Mouse (Mus musculus) testis, postnatal 14 days (tissue): Measurements from ENCODE around the gene Slitrk4.

Experiments used
- DNase-seq: peaks from one replicate; pipeline ENCODE4 v3.0.0; 2021; ENCODE audit warnings: low spot score

The Slitrk4 gene

DNA sequence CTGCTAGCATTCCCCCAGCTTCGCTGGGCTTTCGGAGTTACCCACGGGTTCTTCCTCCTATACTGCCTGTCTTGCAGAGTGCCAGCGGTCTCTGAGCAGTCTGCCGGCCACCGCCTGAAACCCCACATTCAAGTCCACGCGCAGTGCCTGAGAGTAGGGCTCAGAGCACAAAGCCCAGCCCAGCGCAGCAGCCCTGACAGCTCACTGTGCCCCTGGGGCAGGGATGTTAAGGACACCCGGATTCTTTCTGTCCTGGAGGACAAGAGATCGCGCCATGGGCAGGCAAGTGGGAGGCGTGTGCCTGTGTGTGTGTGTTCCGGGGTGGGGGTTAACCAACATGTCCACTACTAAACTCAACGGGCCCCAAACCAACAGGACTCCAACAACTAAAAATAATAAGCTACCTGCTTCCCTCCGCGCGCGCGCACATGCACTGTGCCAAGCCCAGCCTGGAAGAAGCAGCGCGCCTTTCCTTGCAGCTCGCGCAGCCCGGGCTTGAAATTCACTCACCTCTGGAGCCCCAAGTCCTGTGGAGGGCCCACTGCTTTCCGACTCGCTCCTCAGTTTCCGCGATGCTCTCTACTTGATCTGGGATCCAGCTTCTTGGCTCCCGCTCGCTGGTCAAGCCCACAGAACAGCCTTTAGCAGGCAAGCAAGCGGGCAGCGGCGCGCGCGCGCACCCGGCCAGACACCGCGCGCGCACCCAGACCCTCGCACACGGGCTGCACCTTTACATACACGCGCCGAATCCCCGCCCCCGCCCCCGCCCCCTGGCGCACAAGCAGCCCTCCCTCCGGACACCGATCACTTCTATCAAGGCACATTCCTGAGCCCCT, at the start of gene Slitrk4:
TSS of gene Slitrk4 (minus strand) at position 707 of the 836 bp plus-strand sequence.
- DNase-seq, result no peak

- DNase-seq, result no peak
Observed at GRCm38 (mm10) chrX:64319501-64319900, 42.7 kb upstream of the Slitrk4 start.

GRCm38 (mm10) chrX:64277991-64278301, 1.1 kb upstream of the Slitrk4 start:
- DNase-seq, result no peak

DNA sequence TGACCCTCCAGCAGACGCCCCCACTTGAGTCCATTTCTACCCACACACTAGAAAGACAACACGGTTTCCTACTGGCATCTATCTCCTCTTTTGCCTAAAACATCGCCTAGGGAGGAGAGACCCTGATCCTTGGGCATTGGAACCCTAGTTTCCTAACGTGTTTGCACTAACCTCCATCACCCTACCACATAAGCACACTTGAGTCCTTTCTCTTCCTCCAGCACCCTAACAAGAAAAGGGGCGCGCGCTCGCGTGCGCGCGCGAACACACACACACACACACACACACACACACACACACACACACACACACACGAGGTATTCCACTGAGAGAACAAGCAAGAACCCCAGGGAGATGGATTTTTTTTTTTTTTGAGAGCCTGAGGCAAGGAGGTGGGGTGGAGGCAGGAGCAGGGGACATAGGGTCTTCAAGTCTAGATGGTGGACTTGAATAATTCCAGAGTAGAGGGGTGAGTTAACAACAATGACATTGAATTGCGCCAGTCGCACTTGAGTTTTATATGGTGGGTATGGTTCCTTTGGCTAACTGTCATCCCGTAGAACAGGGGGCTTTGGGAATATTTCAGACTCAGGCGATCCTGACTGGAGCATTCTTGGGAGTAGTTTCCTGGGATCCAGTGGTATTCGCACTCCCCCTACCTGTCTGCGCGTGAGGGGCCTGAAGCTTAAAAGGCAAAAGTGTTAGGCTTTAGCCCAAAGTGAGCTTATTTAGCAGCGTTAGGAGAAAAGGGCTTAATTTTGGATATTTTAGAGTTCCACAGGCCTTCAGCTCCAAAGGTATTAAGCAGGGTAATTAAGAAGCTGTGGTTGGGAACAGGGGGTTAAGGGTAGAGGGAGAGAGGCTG, 562 bp upstream of the Slitrk4 start:
- DNase-seq, result no peak

DNA sequence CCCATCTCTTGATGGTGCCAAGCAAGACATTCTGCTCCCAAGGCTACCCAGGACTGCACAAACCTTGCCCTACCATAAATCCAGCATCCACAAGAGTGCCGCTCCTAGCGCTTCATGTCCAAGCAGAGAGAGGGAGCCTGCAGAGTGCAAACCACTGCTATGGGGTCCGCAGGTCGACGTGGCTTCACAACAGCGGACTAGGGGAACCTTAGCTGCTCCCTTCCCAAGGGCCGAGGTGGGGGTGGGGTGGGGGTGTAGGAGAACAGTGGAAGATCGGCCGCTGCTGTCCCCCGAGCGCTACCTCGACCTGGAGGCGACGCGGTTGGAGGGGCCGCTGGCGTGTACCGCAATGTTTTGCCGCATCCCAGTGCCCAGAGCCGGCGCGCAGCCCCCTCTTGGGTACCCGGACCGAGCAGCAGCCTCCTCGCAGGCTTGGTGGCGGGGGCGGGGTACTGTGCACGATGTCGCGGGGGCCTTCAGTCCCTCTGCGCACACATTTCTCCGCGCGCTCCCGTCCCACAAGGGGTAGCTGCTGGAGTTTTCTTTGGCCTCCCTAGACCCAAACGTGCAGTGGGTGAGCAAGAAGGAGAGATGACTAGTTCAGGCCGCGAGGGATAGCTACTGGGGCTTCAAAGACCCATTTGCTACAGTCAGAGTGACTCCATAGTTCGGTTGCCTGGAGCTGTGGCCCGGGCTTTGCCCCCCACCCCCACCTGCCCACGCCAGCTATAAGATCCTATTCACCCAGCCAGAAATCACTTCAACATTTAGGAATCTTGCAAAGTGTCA, 1.1 kb downstream of the Slitrk4 start:
- DNase-seq, result no peak

GRCm38 (mm10) chrX:64263481-64263880, 13.3 kb downstream of the Slitrk4 start:
- no peak for DNase-seq
